Mouse (Mus musculus) bone marrow macrophage, adult 2 months (primary cell): ENCODE results near the gene Mest. TPM values are rescaled to one million over a fixed set of nuclear protein-coding genes. Genes with fewer than 3 reads are reported as not detected.

Experiments
- H3K27ac ChIP-seq: 2 replicates; pipeline ENCODE4 v1.5.1; 2012; ENCODE audit warnings: low read depth, low read length; ENCODE audit not compliant: insufficient read depth
- H3K4me1 ChIP-seq: 2 replicates; pipeline ENCODE4 v1.6.1; 2012; ENCODE audit warnings: low read length; ENCODE audit not compliant: control insufficient read depth, insufficient read depth
- H3K4me3 ChIP-seq: 2 replicates; pipeline ENCODE4 v1.5.1; 2012; ENCODE audit warnings: mild to moderate bottlenecking, low read length, moderate library complexity; ENCODE audit not compliant: insufficient read depth
- CTCF ChIP-seq: IDR thresholded peaks from 2 replicates; pipeline ENCODE4 v1.5.1; 2012; ENCODE audit warnings: low read depth, mild to moderate bottlenecking, low read length, moderate library complexity
- POLR2A ChIP-seq: IDR thresholded peaks from 2 replicates; pipeline ENCODE4 v1.6.1; 2012; ENCODE audit warnings: mild to moderate bottlenecking, low read depth, low read length, borderline replicate concordance
- polyA plus RNA-seq: library from polyadenylated mRNA; stranded (reverse); fragments of >200 nt; gene quantifications from 2 replicates; pipeline ENCODE4 v1.2.4, GENCODE M21; 2012; ENCODE audit not compliant: missing spikeins, insufficient read depth, insufficient read length

Gene Mest
- polyA plus RNA-seq, 1 experiment: not detected

- H3K4me1 ChIP-seq: no peaks in the 10 kb centered on the region
- no peak overlapping the region for H3K27ac ChIP-seq
- H3K4me3 ChIP-seq: no peak overlapping the region
- no peak for TF ChIP-seq CTCF
- no peak for TF ChIP-seq POLR2A
These were observed 19.9 kb upstream of the Mest start for GRCm38 (mm10) chr6:30703476-30703875.

DNA sequence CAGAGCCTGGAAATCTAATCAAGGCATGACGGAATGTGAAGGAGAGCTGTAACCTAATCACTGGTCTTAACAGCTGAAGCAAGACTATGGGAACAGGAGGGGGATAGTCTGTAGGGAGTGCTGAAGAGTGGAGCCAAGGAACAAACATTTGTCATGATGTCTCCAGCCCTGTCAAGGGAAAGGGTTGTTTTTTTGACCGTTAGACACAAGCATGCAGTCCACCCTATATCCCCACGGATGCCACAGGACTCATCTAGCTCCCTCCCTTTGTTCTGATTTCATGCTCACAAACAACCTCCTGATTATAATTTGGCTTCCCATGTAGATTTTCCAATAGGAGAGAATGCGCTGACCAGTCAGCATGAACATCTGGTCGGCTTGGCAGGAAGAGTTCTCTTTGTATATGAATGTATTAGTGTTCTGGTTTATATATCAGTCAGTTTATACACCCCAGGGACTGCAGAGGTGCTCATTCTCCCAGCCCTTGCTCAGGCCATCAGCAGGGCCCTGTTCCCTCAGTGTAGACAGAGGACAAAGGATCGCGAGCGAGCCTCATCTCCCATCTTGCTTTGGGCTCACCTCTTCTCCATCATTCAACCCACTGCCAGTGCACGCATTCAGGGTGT is 19.3 kb upstream of the Mest start:
- Histone ChIP-seq H3K4me3 (no peak overlapping the region), H3K27ac (no peak overlapping the region), H3K4me1 (no peaks in the 10 kb centered on the region)
- TF ChIP-seq POLR2A: no peak
- no peak for TF ChIP-seq CTCF

GRCm38 (mm10) chr6:30709115-30709514 is 14.2 kb upstream of the Mest start:
- Histone ChIP-seq H3K27ac (no peak overlapping the region), H3K4me3 (no peak overlapping the region), H3K4me1 (no peaks in the 10 kb centered on the region)
- TF ChIP-seq POLR2A: no peak
- no peak for TF ChIP-seq CTCF

DNA sequence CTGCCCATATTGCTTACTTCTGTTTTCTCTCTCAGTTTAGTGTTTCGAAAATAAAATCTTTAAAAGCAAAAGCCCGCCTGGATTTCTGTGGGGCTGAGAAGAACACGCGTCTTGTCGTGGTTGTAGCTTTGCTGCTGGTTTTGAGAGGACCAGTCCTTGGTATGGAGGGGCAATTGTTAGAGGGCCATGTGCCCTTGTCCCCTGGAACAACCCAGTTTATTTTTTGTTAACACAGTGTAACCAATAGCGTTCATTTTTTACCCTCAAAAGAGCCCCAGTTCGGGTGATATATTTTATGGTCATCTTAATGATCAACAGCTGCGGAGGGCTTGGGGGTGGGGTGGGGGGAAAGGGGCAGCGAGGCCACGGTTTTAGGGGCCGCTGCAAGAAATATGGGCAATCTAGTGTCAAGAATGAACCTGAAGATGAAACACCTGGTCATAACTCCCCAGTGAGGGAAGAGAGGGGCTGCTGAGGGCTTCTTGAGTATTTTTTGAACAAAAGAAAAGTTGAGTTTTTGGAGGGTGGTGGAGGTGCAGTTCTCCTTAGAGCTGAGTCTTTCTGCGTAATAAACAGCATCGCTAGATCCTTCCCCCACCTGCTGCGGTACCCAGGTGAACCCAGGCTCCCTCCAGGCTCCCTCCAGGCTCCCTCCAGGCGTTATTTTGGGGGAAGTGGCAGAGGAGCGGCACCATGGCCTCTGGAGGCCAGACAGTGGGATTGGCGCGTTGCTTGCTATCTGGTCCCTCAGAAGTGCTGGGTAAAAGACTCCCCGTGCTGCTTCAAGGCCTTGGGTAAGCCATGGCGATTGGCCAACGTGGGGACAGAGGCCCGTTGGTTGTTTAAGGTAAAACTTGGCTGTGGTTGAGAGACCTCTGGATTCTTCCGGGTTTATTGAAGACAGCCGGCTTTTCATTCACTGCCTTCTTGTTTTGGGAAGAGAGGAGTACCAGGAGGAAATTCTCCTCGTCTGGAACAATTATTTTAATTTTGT is 12.7 kb upstream of the Mest start:
- no peak for TF ChIP-seq CTCF
- TF ChIP-seq POLR2A: no peak
- no peak overlapping the region for H3K4me3 ChIP-seq
- no peak overlapping the region for H3K27ac ChIP-seq
- no peaks in the 10 kb centered on the region for H3K4me1 ChIP-seq

GRCm38 (mm10) chr6:30711365-30711763 is 12.0 kb upstream of the Mest start:
- no peaks in the 10 kb centered on the region for H3K4me1 ChIP-seq
- H3K27ac ChIP-seq: no peak overlapping the region
- H3K4me3 ChIP-seq: no peak overlapping the region
- TF ChIP-seq POLR2A: no peak

DNA sequence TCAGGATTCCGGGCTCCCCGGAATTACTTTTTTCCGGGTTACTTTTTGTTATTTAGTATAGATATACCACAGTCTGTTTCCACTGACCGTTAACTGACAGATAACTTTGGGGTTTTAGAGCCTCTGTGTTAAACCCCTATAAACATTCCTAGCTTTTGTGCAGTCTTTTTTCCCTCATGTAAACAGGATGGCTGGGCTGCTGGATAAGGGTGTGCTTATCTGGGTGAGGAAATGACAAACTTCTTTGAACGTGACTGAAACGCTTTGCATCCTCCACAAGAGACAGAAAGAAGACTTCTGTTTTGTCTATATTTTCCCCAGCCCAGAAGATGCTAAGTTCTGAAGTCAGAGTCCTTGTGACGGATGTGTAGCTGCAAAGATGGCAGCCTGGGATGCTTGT is 10.9 kb upstream of the Mest start:
- Histone ChIP-seq H3K27ac (no peak overlapping the region), H3K4me3 (no peak overlapping the region), H3K4me1 (no peaks in the 10 kb centered on the region)
- TF ChIP-seq CTCF: no peak
- no peak for TF ChIP-seq POLR2A

- no peaks in the 10 kb centered on the region for H3K4me1 ChIP-seq
- TF ChIP-seq CTCF: no peak
- TF ChIP-seq POLR2A: no peak
- no peak overlapping the region for H3K4me3 ChIP-seq
- H3K27ac ChIP-seq: no peak overlapping the region
These were observed 9.9 kb upstream of the Mest start for GRCm38 (mm10) chr6:30713455-30713854.

- no peak for TF ChIP-seq CTCF
- no peak for TF ChIP-seq POLR2A
- no peak overlapping the region for H3K4me3 ChIP-seq
- no peak overlapping the region for H3K27ac ChIP-seq
- no peaks in the 10 kb centered on the region for H3K4me1 ChIP-seq
These were observed 9.5 kb upstream of the Mest start for GRCm38 (mm10) chr6:30713896-30714295.

GRCm38 (mm10) chr6:30714891-30715471 is 8.4 kb upstream of the Mest start:
- TF ChIP-seq CTCF: no peak
- TF ChIP-seq POLR2A: no peak
- Histone ChIP-seq H3K27ac (no peak overlapping the region), H3K4me1 (no peaks in the 10 kb centered on the region), H3K4me3 (no peak overlapping the region)

DNA sequence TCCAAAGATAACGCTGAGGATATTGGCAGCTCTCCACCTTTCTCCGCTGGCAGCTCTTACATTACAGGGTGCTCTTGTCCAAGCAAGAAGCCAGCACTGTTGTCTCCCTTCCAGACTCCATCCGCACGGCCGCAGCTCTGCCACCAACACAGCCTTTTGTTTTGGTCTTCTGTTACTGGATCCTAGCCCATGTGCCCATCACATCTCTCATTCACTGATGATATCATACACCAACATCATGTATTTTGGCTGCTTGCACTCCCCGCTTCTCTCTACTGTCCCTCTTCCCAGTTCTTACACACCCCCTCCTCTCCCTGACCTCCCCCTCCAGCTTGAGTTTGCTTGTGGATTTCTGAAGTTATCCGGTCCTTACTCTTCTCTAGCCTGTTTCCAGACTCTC is 6.6 kb upstream of the Mest start:
- no peak overlapping the region for H3K4me3 ChIP-seq
- H3K4me1 ChIP-seq: no peaks in the 10 kb centered on the region
- TF ChIP-seq CTCF: no peak
- no peak for TF ChIP-seq POLR2A
- no peak overlapping the region for H3K27ac ChIP-seq
